ENCODE assay signal across 9 mouse cellular contexts in the genomic region with DNA sequence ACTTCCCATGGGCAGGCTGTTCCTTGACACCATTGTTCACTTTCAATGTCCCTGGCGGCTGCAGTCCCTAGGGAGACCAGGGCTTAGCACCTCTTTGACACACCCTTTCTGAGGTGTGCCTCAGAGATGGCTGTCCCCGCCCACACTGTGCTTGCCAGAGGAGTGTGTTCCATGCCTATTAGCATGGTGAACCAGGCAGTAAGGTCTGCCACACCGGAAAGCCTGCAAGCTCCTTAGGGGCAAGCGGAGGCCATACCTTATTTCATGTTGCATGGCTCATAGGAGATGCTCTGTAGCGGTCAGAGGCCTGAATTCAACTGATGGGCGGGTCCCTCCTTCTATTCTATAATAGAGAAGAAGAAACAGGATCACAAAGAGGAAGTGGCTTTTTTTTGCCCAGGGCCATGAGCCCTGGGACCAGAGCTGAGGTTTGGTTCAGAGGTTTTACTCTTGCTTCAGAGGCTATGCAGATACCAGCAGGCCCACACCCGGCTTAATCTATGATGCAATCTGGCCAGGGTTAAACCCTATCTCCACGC.
DNase-seq lines count a peak whose midpoint lies in the region; ATAC-seq lines count a peak whose summit lies in the region.
"Had no signal": no experiment of that assay in that cellular context is flagged by ENCODE, and none has a peak within 500 bp of the region (broad histone marks: within the 10 kb centered on the region; RNA-seq: fewer than 3 reads in every experiment).

No protein-coding gene starts in this region.

- peaks cover 34% of the 10 kb centered on the region for H3K4me1 ChIP-seq in liver, embryonic 13.5 days (replicated peaks)

- no peak overlapping the region for H3K4me2 ChIP-seq in liver, embryonic 13.5 days

- H3K4me3 ChIP-seq in liver, embryonic 13.5 days (replicated peaks), result no peak overlapping the region

- no peaks in the 10 kb centered on the region for H3K9me3 ChIP-seq in liver, embryonic 13.5 days (replicated peaks)

- peak; percentile 43 for ATAC-seq in liver, embryonic 13.5 days (ENCODE audit: low read depth)

- WGBS in liver, embryonic 13.5 days (ENCODE audit: insufficient replicate concordance), result 24% methylated on average over 8 of the region's 8 CpGs

- H3K27ac ChIP-seq in liver, embryonic 13.5 days, result no peak overlapping the region

- H3K36me3 ChIP-seq in liver, embryonic 13.5 days, result no peaks in the 10 kb centered on the region

- H3K27me3 ChIP-seq in liver, embryonic 13.5 days, result no peaks in the 10 kb centered on the region
- H3K27me3 ChIP-seq: Patski had no signal

- H3K9ac ChIP-seq in liver, embryonic 13.5 days, result no peak overlapping the region

- intact Hi-C loops in heart, postnatal 25 days (cut with DNase I), result no loop called here

- DNase-seq in heart, adult 11 months, result peak; percentile 98
- DNase-seq in heart, postnatal 25 days (ENCODE audit: low spot score), result no peak
- peak; percentile 13 for DNase-seq in MN1 (ENCODE audit: low spot score)
- DNase-seq in heart, postnatal 4 days, result peak; percentile 22
- no peak for DNase-seq in liver, embryonic 13.5 days
- peak; percentile 81 to 85 for DNase-seq in spleen, postnatal 36 days (ENCODE audit: low spot score in 2 of 2)
- DNase-seq in right cerebral cortex, postnatal 36 days (ENCODE audit: low spot score in 2 of 2), result no peak
- DNase-seq in embryo, embryonic 10.5 days (ENCODE audit: low spot score), result no peak

Comparison
In these comparisons a context has a peak if more than half of its experiments do, and no peak if none do; other contexts are left out.
1. DNase-seq: peak in heart, adult 11 months (single experiment), MN1 (single experiment), heart, postnatal 4 days (single experiment) and spleen, postnatal 36 days (2 of 2); none in heart, postnatal 25 days (single experiment), liver, embryonic 13.5 days (single experiment), right cerebral cortex, postnatal 36 days (0 of 2) and embryo, embryonic 10.5 days (single experiment).